Mouse (Mus musculus) lung, adult 2 months (tissue): ENCODE measurements around the gene Defb29. TPM values are rescaled to one million over a fixed set of nuclear protein-coding genes. Genes with fewer than 3 reads are reported as not detected.

Source experiments
- DNase-seq: peaks from one replicate; pipeline ENCODE4 v3.0.0; 2022
- H3K4me1 ChIP-seq: fragments of 200-500 bp; 2 replicates; pipeline ENCODE4 v1.6.1; 2011; ENCODE audit warnings: low read length; ENCODE audit not compliant: control insufficient read depth, insufficient read depth
- H3K4me3 ChIP-seq: fragments of 200-500 bp; replicated peaks from 2 replicates; pipeline ENCODE3; 2011; ENCODE audit warnings: low read depth, mild to moderate bottlenecking, control low read depth, low read length; ENCODE audit errors: extremely low read depth
- CTCF ChIP-seq: fragments of 200-500 bp; IDR thresholded peaks from 2 replicates; pipeline ENCODE4 v1.5.1; 2011; ENCODE audit warnings: mild to moderate bottlenecking, low read length, control low read depth; ENCODE audit not compliant: insufficient read depth
- POLR2A ChIP-seq: fragments of 200-500 bp; IDR thresholded peaks from 2 replicates; pipeline ENCODE4 v1.6.1; 2011; ENCODE audit warnings: low read depth, mild to moderate bottlenecking, control low read depth, low read length, borderline replicate concordance; ENCODE audit errors: extremely low read depth
- WGBS: fragments of 180-500 bp; shearing (Covaris S2); methylation state at CpG from one replicate; pipeline ENCODE4 v1.1.7; 2018; 5-methylcytosine and 5-hydroxymethylcytosine counted together
- polyA plus RNA-seq: library from polyadenylated mRNA; depleted of rRNA; stranded (reverse); fragments of >200 nt; gene quantifications from 2 replicates; pipeline ENCODE4 v1.2.3, GENCODE M21; 2012; rRNA removed

The Defb29 gene
- polyA plus RNA-seq, result not detected in 2 replicates

- no peak for TF ChIP-seq CTCF
- no peak for TF ChIP-seq POLR2A
- DNase-seq, result no peak
- Histone ChIP-seq H3K4me1 (no peaks in the 10 kb centered on the region), H3K4me3 (no peak within 1 kb of the TSS)
- 51% methylated on average over 13 of the region's 13 CpGs for WGBS
Observed at GRCm38 (mm10) chr2:152539944-152540710, at the start of gene Defb29. Defb29 (minus strand) TSS chr2:152540098.

GRCm38 (mm10) chr2:152589021-152589420 is 49.1 kb upstream of the Defb29 start:
- 42% methylated on average over 6 of the region's 6 CpGs for WGBS
- Histone ChIP-seq H3K4me3 (no peak overlapping the region), H3K4me1 (no peaks in the 10 kb centered on the region)
- TF ChIP-seq POLR2A (no peak), CTCF (no peak)
- DNase-seq, result no peak

- no peak for DNase-seq
- no peaks in the 10 kb centered on the region for H3K4me1 ChIP-seq
- no peak for TF ChIP-seq POLR2A
- no peak for TF ChIP-seq CTCF
- H3K4me3 ChIP-seq, result no peak overlapping the region
- 30% methylated on average over 2 of the region's 2 CpGs for WGBS
Observed at GRCm38 (mm10) chr2:152588450-152588849, 48.6 kb upstream of the Defb29 start.

GRCm38 (mm10) chr2:152586926-152587560 is 47.1 kb upstream of the Defb29 start:
- no peaks in the 10 kb centered on the region for H3K4me1 ChIP-seq

GRCm38 (mm10) chr2:152580612-152581011 is 40.7 kb upstream of the Defb29 start:
- no peaks in the 10 kb centered on the region for H3K4me1 ChIP-seq
- 76% methylated on average over 11 of the region's 11 CpGs for WGBS
- H3K4me3 ChIP-seq, result no peak overlapping the region
- DNase-seq, result no peak
- TF ChIP-seq CTCF (no peak), POLR2A (no peak)

More at GRCm38 (mm10) chr2:152586926-152587560, 47.1 kb upstream of the Defb29 start:
- WGBS, result 73% methylated on average over 4 of the region's 4 CpGs
- no peak for DNase-seq
- TF ChIP-seq POLR2A, result no peak
- TF ChIP-seq CTCF, result peak; percentile 21; the same call in 1 of the 2 replicates
- no peak overlapping the region for H3K4me3 ChIP-seq

- 67% methylated on average over 7 of the region's 7 CpGs for WGBS
- Histone ChIP-seq H3K4me3 (no peak within 1 kb of the TSS), H3K4me1 (no peaks in the 10 kb centered on the region)
- DNase-seq, result no peak
- TF ChIP-seq CTCF, result no peak
- TF ChIP-seq POLR2A, result no peak
Observed at GRCm38 (mm10) chr2:152580107-152580506, 40.2 kb upstream of the Defb29 start, which contains the start of gene Defb19. Defb19 (minus strand) TSS chr2:152580312.

- DNase-seq, result no peak
- WGBS, result 84% methylated on average over 8 of the region's 8 CpGs
- TF ChIP-seq POLR2A (no peak), CTCF (no peak)
- H3K4me3 ChIP-seq, result no peak overlapping the region
- no peaks in the 10 kb centered on the region for H3K4me1 ChIP-seq
Observed at GRCm38 (mm10) chr2:152573484-152573883, 33.6 kb upstream of the Defb29 start.

GRCm38 (mm10) chr2:152572114-152572794 is 32.4 kb upstream of the Defb29 start, which contains the start of gene Defb21:
Defb21 (plus strand) TSS chr2:152572744.
- H3K4me1 ChIP-seq, result no peaks in the 10 kb centered on the region
- TF ChIP-seq CTCF (0 out of 2 replicates have a peak, but pooled peaks have one; percentile 17), POLR2A (no peak)
- no peak for DNase-seq
- H3K4me3 ChIP-seq, result no peak within 1 kb of the TSS
- 58% methylated on average over 11 of the region's 11 CpGs for WGBS

- no peak for DNase-seq
- Histone ChIP-seq H3K4me3 (no peak overlapping the region), H3K4me1 (no peaks in the 10 kb centered on the region)
- WGBS, result 62% methylated on average over 6 of the region's 6 CpGs
- TF ChIP-seq CTCF (no peak), POLR2A (no peak)
Observed at GRCm38 (mm10) chr2:152570313-152570712, 30.4 kb upstream of the Defb29 start.
